Mouse (Mus musculus) stomach, embryonic 16.5 days (tissue): ENCODE results near the gene Nln. TPM values are rescaled to one million over a fixed set of nuclear protein-coding genes. Genes with fewer than 3 reads are reported as not detected.

Source experiments
- ATAC-seq: fragments of 200-750 bp; cut with Nextera tagmentation; 2 replicates; pipeline ENCODE4 v1.8.0; 2017; ENCODE audit warnings: moderate number of reproducible peaks, moderate TSS enrichment; ENCODE audit not compliant: insufficient read depth, low FRiP score
- H3K27ac ChIP-seq: fragments of 300-500 bp; sonication (generic); 2 replicates; pipeline ENCODE4 v1.5.1; 2014; ENCODE audit warnings: low read length
- H3K27me3 ChIP-seq: fragments of 300-500 bp; sonication (generic); 2 replicates; pipeline ENCODE4 v1.6.1; 2014; ENCODE audit warnings: low read length, control low read depth, mixed read lengths; ENCODE audit not compliant: control insufficient read depth, insufficient read depth
- H3K36me3 ChIP-seq: fragments of 300-500 bp; sonication (generic); 2 replicates; pipeline ENCODE4 v1.6.1; 2014; ENCODE audit warnings: low read length; ENCODE audit not compliant: control insufficient read depth, insufficient read depth
- H3K4me1 ChIP-seq: fragments of 300-500 bp; sonication (generic); 2 replicates; pipeline ENCODE4 v1.6.1; 2014; ENCODE audit warnings: low read length, control low read depth, mixed read lengths; ENCODE audit not compliant: control insufficient read depth, insufficient read depth
- H3K4me2 ChIP-seq: fragments of 300-500 bp; sonication (generic); 2 replicates; pipeline ENCODE4 v1.6.1; 2014; ENCODE audit warnings: low read depth, low read length, mixed read lengths
- H3K4me3 ChIP-seq: fragments of 300-500 bp; sonication (generic); replicated peaks from 2 replicates; pipeline ENCODE4 v1.5.1; 2014; ENCODE audit warnings: mild to moderate bottlenecking, low read length
- H3K9ac ChIP-seq: fragments of 300-500 bp; sonication (generic); 2 replicates; pipeline ENCODE4 v1.6.1; 2014; ENCODE audit warnings: low read length
- H3K9me3 ChIP-seq: fragments of 300-500 bp; sonication (generic); replicated peaks from 2 replicates; pipeline ENCODE4 v1.6.1; 2016; ENCODE audit warnings: low read length, control low read depth; ENCODE audit not compliant: control insufficient read depth
- WGBS: fragments of 180-500 bp; shearing (Covaris S2); extraction: QIAGEN DNeasy Blood & Tissue Kit; methylation state at CpG from one replicate; pipeline ENCODE4 v1.1.7; 2014; 5-methylcytosine and 5-hydroxymethylcytosine counted together
- polyA plus RNA-seq: library from polyadenylated mRNA; unstranded; fragments of >200 nt; fragmentation: Nextera tagmentation; extraction: Ambion mirVana; gene quantifications from 2 replicates; pipeline ENCODE4 v1.2.1, GENCODE M21; 2015

The Nln gene
- polyA plus RNA-seq, 1 experiment from 2014 or later, result 23.6 TPM

DNA sequence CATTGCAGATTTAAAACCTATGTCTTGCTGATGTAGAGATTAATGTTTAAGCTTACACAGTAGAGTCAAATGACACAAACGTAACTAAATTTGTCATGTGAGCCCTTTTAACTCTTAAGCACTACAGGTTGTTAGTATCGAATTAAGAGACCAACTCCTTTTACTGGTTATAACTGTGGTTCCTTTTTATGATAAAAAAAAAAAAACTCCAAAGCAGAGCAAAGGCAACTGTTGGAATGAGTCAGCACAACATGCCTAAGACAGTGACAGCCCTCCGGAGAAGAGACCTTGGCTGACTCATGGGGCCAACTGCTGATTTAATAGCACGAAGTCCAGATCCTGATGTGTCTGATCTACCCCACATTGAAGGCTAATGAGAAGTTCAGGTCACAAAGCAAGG lies 68.5 kb downstream of the Nln start:
- H3K27ac ChIP-seq, result no peak overlapping the region
- 56% methylated on average over 4 of the region's 4 CpGs for WGBS
- no peaks in the 10 kb centered on the region; the same call in 1 of the 2 replicates for H3K36me3 ChIP-seq
- H3K4me1 ChIP-seq, result peaks cover 28% of the 10 kb centered on the region
- H3K4me3 ChIP-seq, result no peak overlapping the region
- no peaks in the 10 kb centered on the region for H3K27me3 ChIP-seq
- H3K4me2 ChIP-seq, result no peak overlapping the region
- H3K9ac ChIP-seq, result no peak overlapping the region
- H3K9me3 ChIP-seq, result no peaks in the 10 kb centered on the region
- ATAC-seq, result no peak

DNA sequence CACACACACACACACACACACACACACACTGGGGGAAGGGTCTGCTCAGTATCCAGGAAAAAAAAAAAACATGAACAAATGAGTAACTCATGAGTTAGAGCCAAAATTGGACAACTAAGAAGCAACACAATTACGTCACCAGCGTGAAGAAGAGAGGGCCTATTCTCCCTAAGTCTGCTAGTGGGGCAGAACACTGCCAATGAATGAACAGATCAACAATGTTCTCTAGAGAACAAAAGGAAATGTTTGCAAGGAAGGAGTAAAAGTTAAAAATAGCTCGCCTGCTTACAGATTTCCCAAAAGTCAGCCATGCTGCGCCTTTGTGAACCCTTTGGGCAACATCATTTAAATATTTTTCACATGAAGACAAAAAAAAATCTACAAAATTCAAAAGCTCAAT lies 69.6 kb downstream of the Nln start:
- Histone ChIP-seq H3K4me1 (peaks cover 35% of the 10 kb centered on the region), H3K9me3 (no peaks in the 10 kb centered on the region), H3K9ac (no peak overlapping the region), H3K27ac (peak overlapping the region; percentile 9; the same call in 1 of the 2 replicates), H3K36me3 (no peaks in the 10 kb centered on the region), H3K4me2 (no peak overlapping the region), H3K27me3 (no peaks in the 10 kb centered on the region), H3K4me3 (no peak overlapping the region)
- WGBS, result 61% methylated on average over 4 of the region's 4 CpGs
- ATAC-seq, result no peak

DNA sequence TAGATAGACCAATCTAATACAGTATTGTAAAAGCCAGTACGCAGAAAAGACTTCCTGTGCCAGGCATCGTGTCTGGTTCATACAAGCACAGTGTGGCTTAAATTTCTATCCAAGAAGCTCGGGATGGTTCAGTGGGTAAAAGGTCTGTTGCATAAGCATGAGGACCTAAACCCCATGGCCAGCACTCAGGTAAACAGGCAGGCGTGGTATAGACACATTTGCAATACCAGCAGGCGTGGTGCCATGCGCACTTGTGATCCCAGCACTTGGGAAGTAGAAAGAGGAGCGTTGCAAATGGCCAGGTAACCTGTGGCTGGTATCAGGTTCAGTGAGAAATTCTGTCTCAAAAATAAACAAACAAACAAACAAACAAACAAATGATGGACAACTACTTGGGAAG lies 70.5 kb downstream of the Nln start:
- H3K36me3 ChIP-seq, result no peaks in the 10 kb centered on the region
- H3K9me3 ChIP-seq, result no peaks in the 10 kb centered on the region
- H3K4me2 ChIP-seq, result no peak overlapping the region
- no peak overlapping the region for H3K4me3 ChIP-seq
- ATAC-seq, result no peak
- no peak overlapping the region for H3K27ac ChIP-seq
- no peaks in the 10 kb centered on the region for H3K27me3 ChIP-seq
- no peak overlapping the region for H3K9ac ChIP-seq
- 88% methylated on average over 7 of the region's 7 CpGs for WGBS
- peaks cover 44% of the 10 kb centered on the region for H3K4me1 ChIP-seq

DNA sequence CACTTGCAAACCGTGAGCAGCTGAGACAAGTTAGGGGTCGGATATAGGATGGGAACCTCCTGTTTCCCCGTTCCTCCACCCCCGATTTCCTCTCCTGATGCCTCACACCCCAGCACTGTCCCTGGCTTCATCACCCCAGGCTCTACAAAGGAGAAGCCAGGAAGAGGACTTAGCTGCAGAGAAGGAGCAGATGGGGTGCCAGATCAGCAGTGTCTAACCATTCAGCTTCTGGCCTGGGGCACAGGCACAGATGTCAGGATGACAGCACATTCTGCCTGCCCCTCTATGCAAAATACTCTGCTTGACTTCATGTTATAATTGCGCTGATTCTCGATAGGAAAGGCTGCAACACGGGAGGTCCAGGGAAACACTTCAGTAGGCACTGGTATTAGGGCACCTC lies 71.1 kb downstream of the Nln start:
- no peaks in the 10 kb centered on the region for H3K36me3 ChIP-seq
- no peak overlapping the region for H3K4me3 ChIP-seq
- 49% methylated on average over 7 of the region's 7 CpGs for WGBS
- peaks cover 44% of the 10 kb centered on the region for H3K4me1 ChIP-seq
- peak overlapping the region; percentile 87 for H3K27ac ChIP-seq
- no peaks in the 10 kb centered on the region for H3K27me3 ChIP-seq
- no peaks in the 10 kb centered on the region for H3K9me3 ChIP-seq
- H3K4me2 ChIP-seq, result peak overlapping the region; percentile 30
- H3K9ac ChIP-seq, result no peak overlapping the region; the same call in 1 of the 2 replicates
- ATAC-seq, result no peak

DNA sequence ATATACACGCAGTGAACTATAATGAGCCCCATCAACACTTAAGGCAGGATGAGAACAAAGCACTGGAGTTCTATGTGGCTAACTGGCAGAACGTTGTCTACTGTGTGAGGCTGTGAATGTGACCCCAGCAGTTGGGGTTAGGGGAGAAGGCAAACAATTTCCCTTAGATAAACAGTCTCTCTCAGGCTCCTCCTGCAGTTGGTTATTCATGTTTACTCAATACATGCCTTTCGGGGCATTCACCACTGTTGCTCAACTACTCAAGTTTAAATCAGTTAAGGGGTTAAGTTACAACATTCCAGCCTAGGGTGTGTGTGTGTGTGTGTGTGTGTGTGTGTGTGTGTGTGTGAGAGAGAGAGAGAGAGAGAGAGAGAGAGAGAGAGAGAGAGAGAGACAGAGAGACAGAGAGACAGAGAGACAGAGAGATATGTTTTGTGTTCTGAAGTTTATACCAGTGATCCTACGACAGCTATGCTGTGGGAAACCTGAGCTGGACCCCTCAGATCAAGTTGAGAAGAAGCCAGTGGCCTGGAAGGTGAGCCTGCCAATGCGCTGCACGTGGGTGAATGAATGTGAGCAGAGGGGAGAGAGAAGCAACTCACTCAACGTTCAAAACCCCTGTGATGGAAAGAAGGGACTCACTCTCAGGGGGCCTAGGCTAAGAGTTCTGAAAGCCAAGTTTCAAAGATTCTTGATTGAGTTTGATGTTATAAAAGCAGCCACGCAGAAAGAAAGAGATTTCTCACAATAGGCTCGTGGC lies 71.7 kb downstream of the Nln start:
- ATAC-seq, result peak; percentile 83
- Histone ChIP-seq H3K4me1 (peaks cover 50% of the 10 kb centered on the region), H3K4me3 (no peak overlapping the region), H3K9me3 (no peaks in the 10 kb centered on the region), H3K27ac (peak overlapping the region; percentile 87), H3K9ac (peak overlapping the region; percentile 59), H3K4me2 (peak overlapping the region; percentile 43), H3K36me3 (no peaks in the 10 kb centered on the region), H3K27me3 (no peaks in the 10 kb centered on the region)
- WGBS, result 18% methylated on average over 9 of the region's 9 CpGs

- WGBS, result 29% methylated on average over 23 of the region's 23 CpGs
- H3K9ac ChIP-seq, result peak overlapping the region; percentile 36; the same call in 1 of the 2 replicates
These were observed 72.7 kb downstream of the Nln start for GRCm38 (mm10) chr13:104036494-104037290.

GRCm38 (mm10) chr13:104035651-104036050 lies 73.8 kb downstream of the Nln start:
- Histone ChIP-seq H3K27ac (peak overlapping the region; percentile 87; the same call in 1 of the 2 replicates), H3K9me3 (no peaks in the 10 kb centered on the region), H3K27me3 (no peaks in the 10 kb centered on the region), H3K36me3 (no peaks in the 10 kb centered on the region), H3K9ac (no peak overlapping the region), H3K4me1 (peaks cover 62% of the 10 kb centered on the region), H3K4me2 (no peak overlapping the region), H3K4me3 (no peak overlapping the region)
- ATAC-seq, result no peak
- WGBS, result 74% methylated on average over 2 of the region's 2 CpGs

More at GRCm38 (mm10) chr13:104036494-104037290, 72.7 kb downstream of the Nln start:
- Histone ChIP-seq H3K4me3 (no peak overlapping the region; the same call in 1 of the 2 replicates), H3K4me2 (peak overlapping the region; percentile 43), H3K36me3 (no peaks in the 10 kb centered on the region), H3K4me1 (peaks cover 59% of the 10 kb centered on the region), H3K27me3 (no peaks in the 10 kb centered on the region), H3K27ac (peak overlapping the region; percentile 87), H3K9me3 (no peaks in the 10 kb centered on the region)
- ATAC-seq, result peak; percentile 78

DNA sequence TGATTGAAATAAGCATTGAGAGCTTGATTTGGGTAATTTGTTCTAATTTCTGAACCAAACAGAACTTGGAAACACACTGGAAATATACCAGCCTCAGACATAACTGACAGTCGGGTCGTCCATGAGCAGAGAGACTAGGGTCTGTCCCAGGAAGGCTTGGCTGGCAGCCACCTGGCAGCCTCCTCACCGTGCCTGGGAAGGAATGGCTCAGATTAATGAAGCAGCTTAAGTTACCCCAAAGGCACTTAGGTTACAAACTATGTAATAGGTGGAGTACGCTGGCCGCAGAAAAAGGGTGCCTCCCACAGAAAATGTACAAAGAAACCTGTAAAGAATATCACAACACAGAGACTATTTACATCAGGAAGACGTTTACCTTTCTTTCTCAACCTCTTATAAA lies 74.6 kb downstream of the Nln start:
- Histone ChIP-seq H3K27me3 (no peaks in the 10 kb centered on the region), H3K4me2 (no peak overlapping the region), H3K9ac (no peak overlapping the region), H3K9me3 (no peaks in the 10 kb centered on the region), H3K4me3 (no peak overlapping the region), H3K4me1 (peaks cover 60% of the 10 kb centered on the region), H3K36me3 (no peaks in the 10 kb centered on the region), H3K27ac (peak overlapping the region; percentile 40)
- ATAC-seq, result no peak
- WGBS, result 33% methylated on average over 6 of the region's 6 CpGs

DNA sequence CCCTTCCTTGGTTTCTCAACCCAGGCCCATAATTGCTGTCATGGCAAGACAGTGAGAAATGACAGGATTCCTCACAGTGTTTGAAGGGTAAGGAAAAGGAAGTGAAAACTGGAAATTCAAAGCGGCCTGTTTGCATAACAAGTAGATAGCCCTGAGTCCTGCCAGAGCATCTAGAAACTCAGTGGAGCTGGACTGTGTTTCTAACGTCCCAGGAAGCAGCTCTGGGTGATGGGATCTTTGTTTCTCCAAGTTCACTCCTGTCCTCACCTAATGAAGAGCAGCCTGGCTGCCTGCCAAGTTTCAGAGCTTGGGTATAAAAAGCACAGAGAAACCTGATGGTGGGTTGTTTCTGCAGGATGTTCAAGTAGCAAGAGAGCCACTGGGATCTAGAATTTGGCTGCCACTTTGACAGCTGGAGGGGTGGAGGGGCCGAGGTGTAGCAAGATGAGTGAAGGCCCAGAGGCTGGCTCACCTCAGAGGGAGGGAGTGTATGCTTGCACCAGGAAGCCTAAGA lies 76.7 kb downstream of the Nln start:
- H3K27me3 ChIP-seq, result no peaks in the 10 kb centered on the region
- H3K4me2 ChIP-seq, result no peak overlapping the region
- H3K27ac ChIP-seq, result peak overlapping the region; percentile 71
- no peak overlapping the region; the same call in 1 of the 2 replicates for H3K9ac ChIP-seq
- WGBS, result 16% methylated on average over 3 of the region's 3 CpGs
- no peak overlapping the region for H3K4me3 ChIP-seq
- H3K9me3 ChIP-seq, result no peaks in the 10 kb centered on the region
- ATAC-seq, result no peak
- H3K4me1 ChIP-seq, result peaks cover 56% of the 10 kb centered on the region
- H3K36me3 ChIP-seq, result no peaks in the 10 kb centered on the region
